Mouse (Mus musculus): ENCODE data around the gene Camta2. TPM values are rescaled to one million over a fixed set of nuclear protein-coding genes. Genes with fewer than 3 reads are reported as not detected.

Camta2 gene
- polyA plus RNA-seq, 1 experiment from 2014 or later, result 29.0 TPM

DNA sequence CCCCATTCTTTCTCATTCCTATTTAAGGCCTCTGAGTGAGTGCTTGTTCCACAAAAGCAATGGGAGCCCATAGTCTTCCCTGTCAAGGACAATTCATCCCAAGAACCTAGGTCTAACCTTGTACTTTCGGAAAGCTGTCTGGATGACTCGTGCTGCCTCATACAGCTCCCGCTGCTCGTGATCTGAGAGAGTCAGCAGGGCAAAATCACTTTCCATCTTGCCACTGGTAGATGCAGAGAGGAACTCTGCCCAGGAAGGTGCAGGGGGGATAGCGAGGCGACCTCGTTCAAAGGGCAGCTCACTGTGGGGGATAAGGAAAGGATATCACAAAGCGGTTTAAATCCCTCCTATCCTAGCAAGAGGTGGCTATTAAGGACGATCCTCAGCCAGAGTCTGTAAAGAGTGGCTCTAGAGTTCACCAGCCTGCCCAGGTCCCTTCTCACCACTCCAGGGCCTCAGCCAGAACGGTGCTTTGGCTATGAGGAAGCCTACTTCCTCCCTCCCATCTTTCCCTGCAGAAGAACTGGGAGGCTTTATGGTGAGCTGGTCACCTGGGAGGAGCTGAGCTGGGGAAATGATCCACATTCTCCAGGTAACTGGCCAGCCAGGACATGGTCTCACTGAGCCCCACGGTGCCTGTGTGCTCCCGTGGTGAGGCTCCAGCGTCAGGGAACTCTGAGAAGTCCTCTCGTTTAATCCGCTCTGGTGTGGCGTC is 16.4 kb downstream of the Camta2 start:
- WGBS, result 83% methylated on average over 16 of the region's 16 CpGs
- H3K27ac ChIP-seq (replicated peaks), result no peak overlapping the region
- H3K4me1 ChIP-seq, result peaks cover 39% of the 10 kb centered on the region
- no peaks in the 10 kb centered on the region for H3K9me3 ChIP-seq (replicated peaks)
- H3K4me3 ChIP-seq (replicated peaks), result no peak overlapping the region
- no peaks in the 10 kb centered on the region for H3K27me3 ChIP-seq (replicated peaks)
- H3K4me2 ChIP-seq, result peak overlapping the region; percentile 81; the same call in 1 of the 2 replicates
- no peak for ATAC-seq (ENCODE audit: low FRiP score)
- peak overlapping the region; percentile 70; the same call in 1 of the 2 replicates for H3K9ac ChIP-seq (replicated peaks)
- H3K36me3 ChIP-seq, result peaks cover 39% of the 10 kb centered on the region

GRCm38 (mm10) chr11:70670483-70670882 is 17.4 kb downstream of the Camta2 start:
- Histone ChIP-seq H3K27me3 (replicated peaks) (no peaks in the 10 kb centered on the region), H3K27ac (replicated peaks) (peak overlapping the region; percentile 99), H3K36me3 (peaks cover 33% of the 10 kb centered on the region), H3K4me1 (peaks cover 43% of the 10 kb centered on the region), H3K9me3 (replicated peaks) (no peaks in the 10 kb centered on the region), H3K4me2 (peak overlapping the region; percentile 81), H3K4me3 (replicated peaks) (peak overlapping the region; percentile 67), H3K9ac (replicated peaks) (peak overlapping the region; percentile 70)
- WGBS, result 36% methylated on average over 14 of the region's 14 CpGs
- no peak for ATAC-seq (ENCODE audit: low FRiP score)

- Histone ChIP-seq H3K27me3 (replicated peaks) (no peaks in the 10 kb centered on the region), H3K4me3 (replicated peaks) (peak overlapping the region; percentile 67), H3K4me1 (peaks cover 43% of the 10 kb centered on the region), H3K4me2 (peak overlapping the region; percentile 81), H3K9ac (replicated peaks) (peak overlapping the region; percentile 70), H3K9me3 (replicated peaks) (no peaks in the 10 kb centered on the region), H3K27ac (replicated peaks) (peak overlapping the region; percentile 99), H3K36me3 (peaks cover 33% of the 10 kb centered on the region)
- under 1% methylated on average over 31 of the region's 31 CpGs for WGBS
- peak; percentile 43 for ATAC-seq (ENCODE audit: low FRiP score)
These were observed 18.1 kb downstream of the Camta2 start for GRCm38 (mm10) chr11:70669582-70670345.

- Histone ChIP-seq H3K4me2 (peak within 1 kb of the TSS; percentile 81), H3K36me3 (peaks cover 35% of the 10 kb centered on the region), H3K27ac (replicated peaks) (peak within 1 kb of the TSS; percentile 99), H3K9ac (replicated peaks) (peak within 1 kb of the TSS; percentile 70), H3K4me3 (replicated peaks) (peak within 1 kb of the TSS; percentile 67), H3K4me1 (peaks cover 43% of the 10 kb centered on the region), H3K27me3 (replicated peaks) (no peaks in the 10 kb centered on the region), H3K9me3 (replicated peaks) (no peaks in the 10 kb centered on the region)
- WGBS, result under 1% methylated on average over 44 of the region's 44 CpGs
- peak; percentile 96 for ATAC-seq (ENCODE audit: low FRiP score)
These were observed 19.0 kb downstream of the Camta2 start, which contains the start of gene Spag7 for GRCm38 (mm10) chr11:70668771-70669505. Spag7 (minus strand) TSS chr11:70669416.

GRCm38 (mm10) chr11:70668335-70668770 is 19.6 kb downstream of the Camta2 start:
- Histone ChIP-seq H3K4me2 (peak overlapping the region; percentile 81), H3K36me3 (peaks cover 35% of the 10 kb centered on the region), H3K27ac (replicated peaks) (peak overlapping the region; percentile 99), H3K9me3 (replicated peaks) (no peaks in the 10 kb centered on the region), H3K4me1 (peaks cover 43% of the 10 kb centered on the region), H3K9ac (replicated peaks) (peak overlapping the region; percentile 70), H3K4me3 (replicated peaks) (peak overlapping the region; percentile 67), H3K27me3 (replicated peaks) (no peaks in the 10 kb centered on the region)
- WGBS, result under 1% methylated on average over 15 of the region's 15 CpGs
- ATAC-seq (ENCODE audit: low FRiP score), result no peak; the same call in 1 of the 2 replicates

DNA sequence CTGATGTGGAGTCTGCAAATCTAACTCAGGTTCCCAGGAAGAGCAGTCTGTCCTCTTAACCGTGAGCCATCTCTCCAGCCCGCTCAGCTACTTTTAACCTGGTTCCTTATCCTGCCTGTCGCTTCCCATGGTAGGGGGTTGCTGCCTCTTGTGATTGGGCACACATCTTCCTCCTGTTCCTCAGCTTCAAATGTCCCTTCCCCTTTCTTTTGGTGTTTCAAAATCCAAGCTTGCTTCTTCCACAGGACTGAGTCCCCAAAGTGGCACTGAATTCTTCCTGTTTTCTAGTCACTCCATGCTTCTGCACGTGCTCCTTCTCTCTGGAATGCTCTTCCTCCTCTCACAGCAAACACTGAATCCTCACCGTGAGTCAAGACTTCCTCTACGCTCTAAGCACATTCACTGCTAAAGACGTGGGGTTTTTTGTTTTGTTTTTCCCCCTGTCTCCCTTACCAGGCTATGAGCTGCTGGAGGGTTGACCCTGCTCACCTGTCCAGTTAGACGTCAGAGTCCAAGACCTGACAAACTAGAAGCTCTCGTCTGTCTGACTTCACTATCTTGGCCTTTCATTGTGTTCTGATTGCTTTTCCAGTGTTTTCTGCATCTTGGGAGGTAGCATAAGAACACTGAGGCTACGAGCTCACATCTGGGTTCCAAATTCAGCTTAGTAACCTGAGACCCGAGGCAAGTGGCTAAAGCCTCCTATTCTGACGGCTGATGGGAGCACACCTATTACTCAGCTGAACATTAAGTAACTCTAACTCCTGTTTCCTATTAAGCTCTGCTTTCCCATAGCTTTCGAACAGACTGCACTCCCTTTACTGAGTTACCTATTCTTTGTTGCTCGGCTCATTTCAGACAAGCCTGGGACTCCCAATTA is 20.4 kb downstream of the Camta2 start:
- H3K36me3 ChIP-seq, result peaks cover 43% of the 10 kb centered on the region
- WGBS, result 83% methylated on average over 14 of the region's 14 CpGs
- no peak for ATAC-seq (ENCODE audit: low FRiP score)
- peak overlapping the region; percentile 99 for H3K27ac ChIP-seq (replicated peaks)
- H3K9ac ChIP-seq (replicated peaks), result peak overlapping the region; percentile 70; the same call in 1 of the 2 replicates
- peak overlapping the region; percentile 67 for H3K4me3 ChIP-seq (replicated peaks)
- peaks cover 43% of the 10 kb centered on the region for H3K4me1 ChIP-seq
- H3K27me3 ChIP-seq (replicated peaks), result no peaks in the 10 kb centered on the region
- H3K4me2 ChIP-seq, result peak overlapping the region; percentile 81
- no peaks in the 10 kb centered on the region for H3K9me3 ChIP-seq (replicated peaks)

- Histone ChIP-seq H3K27ac (replicated peaks) (no peak overlapping the region), H3K36me3 (peaks cover 41% of the 10 kb centered on the region), H3K4me2 (no peak overlapping the region), H3K9ac (replicated peaks) (no peak overlapping the region), H3K27me3 (replicated peaks) (no peaks in the 10 kb centered on the region), H3K4me3 (replicated peaks) (no peak overlapping the region), H3K9me3 (replicated peaks) (no peaks in the 10 kb centered on the region), H3K4me1 (peaks cover 40% of the 10 kb centered on the region)
- no peak for ATAC-seq (ENCODE audit: low FRiP score)
- 93% methylated on average over 8 of the region's 8 CpGs for WGBS
These were observed 21.2 kb downstream of the Camta2 start for GRCm38 (mm10) chr11:70666687-70667086.

GRCm38 (mm10) chr11:70664741-70665140 is 23.2 kb downstream of the Camta2 start:
- H3K4me2 ChIP-seq, result no peak overlapping the region
- no peaks in the 10 kb centered on the region for H3K27me3 ChIP-seq (replicated peaks)
- H3K36me3 ChIP-seq, result peaks cover 38% of the 10 kb centered on the region
- H3K4me1 ChIP-seq, result peaks cover 22% of the 10 kb centered on the region
- no peak for ATAC-seq (ENCODE audit: low FRiP score)
- H3K4me3 ChIP-seq (replicated peaks), result no peak overlapping the region
- no peak overlapping the region for H3K27ac ChIP-seq (replicated peaks)
- WGBS, result 92% methylated on average over 9 of the region's 9 CpGs
- H3K9ac ChIP-seq (replicated peaks), result no peak overlapping the region
- H3K9me3 ChIP-seq (replicated peaks), result no peaks in the 10 kb centered on the region

DNA sequence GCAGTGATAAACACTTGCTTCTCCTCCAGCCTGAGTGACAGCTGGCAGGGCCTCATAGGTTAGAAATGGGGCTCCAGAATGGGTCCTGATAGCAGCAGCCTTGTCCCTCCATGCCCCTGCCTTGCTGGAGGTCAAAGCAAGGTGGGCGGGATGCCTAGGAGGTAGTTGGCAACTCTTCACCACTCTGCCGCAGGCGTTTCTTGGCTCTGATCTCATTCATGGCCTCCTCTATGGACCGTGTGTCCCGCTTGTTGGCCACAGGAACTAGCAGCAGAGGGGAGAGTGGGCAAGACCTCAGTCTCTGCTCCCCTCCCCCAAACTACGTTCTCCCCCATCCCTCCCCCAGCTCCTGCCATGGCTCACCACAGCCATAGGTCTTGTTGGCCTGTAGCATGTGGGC is 23.9 kb downstream of the Camta2 start:
- no peaks in the 10 kb centered on the region for H3K27me3 ChIP-seq (replicated peaks)
- H3K4me1 ChIP-seq, result peaks cover 22% of the 10 kb centered on the region
- H3K36me3 ChIP-seq, result peaks cover 38% of the 10 kb centered on the region
- no peak for ATAC-seq (ENCODE audit: low FRiP score)
- no peak overlapping the region for H3K4me2 ChIP-seq
- H3K9ac ChIP-seq (replicated peaks), result no peak overlapping the region
- no peaks in the 10 kb centered on the region for H3K9me3 ChIP-seq (replicated peaks)
- no peak overlapping the region for H3K4me3 ChIP-seq (replicated peaks)
- WGBS, result 90% methylated on average over 6 of the region's 6 CpGs
- H3K27ac ChIP-seq (replicated peaks), result no peak overlapping the region

GRCm38 (mm10) chr11:70663101-70663500 is 24.8 kb downstream of the Camta2 start:
- Histone ChIP-seq H3K9me3 (replicated peaks) (no peaks in the 10 kb centered on the region), H3K4me3 (replicated peaks) (no peak overlapping the region), H3K9ac (replicated peaks) (no peak overlapping the region), H3K36me3 (peaks cover 38% of the 10 kb centered on the region), H3K27me3 (replicated peaks) (no peaks in the 10 kb centered on the region), H3K4me2 (no peak overlapping the region), H3K4me1 (peaks cover 20% of the 10 kb centered on the region), H3K27ac (replicated peaks) (no peak overlapping the region)
- ATAC-seq (ENCODE audit: low FRiP score), result no peak
- WGBS, result 95% methylated on average over 8 of the region's 8 CpGs
